In genomic region chr4:62685268-62685667, GRCm38 (mm10) we compare ENCODE assay signal across 10 mouse cellular contexts.
DNase-seq lines count a peak whose midpoint lies in the region; ATAC-seq lines count a peak whose summit lies in the region.
"Had no signal": no experiment of that assay in that cellular context is flagged by ENCODE, and none has a peak within 500 bp of the region (broad histone marks: within the 10 kb centered on the region; RNA-seq: fewer than 3 reads in every experiment).

No protein-coding gene starts in this region.

- H3K36me3 ChIP-seq in heart, embryonic 15.5 days, result 0 out of 2 replicates have a peak, but pooled peaks cover 5% of the 10 kb centered on the region
- H3K36me3 ChIP-seq in limb, embryonic 10.5 days, result peaks cover 23% of the 10 kb centered on the region
- H3K36me3 ChIP-seq in stomach, embryonic 16.5 days (ENCODE audit: control insufficient read depth, insufficient read depth, low read length), result no peaks in the 10 kb centered on the region

- DNase-seq in heart, adult 18-20 months, result no peak
- peak; percentile 78 for DNase-seq in CD4-positive helper T cell, adult 2 months (ENCODE audit: low read depth, low spot score)
- no peak for DNase-seq in limb, embryonic 10.5 days (ENCODE audit: low spot score)
- DNase-seq in frontal cortex, postnatal 10 days (ENCODE audit: low spot score in 2 of 2), result no peak
- no peak for DNase-seq in layer of hippocampus, postnatal 25 days (ENCODE audit: extremely low spot score in 1 of 2, low spot score in 1 of 2)
- no peak for DNase-seq in liver
- DNase-seq: heart, adult 11 months had no signal

- no peak overlapping the region for H3K4me2 ChIP-seq in heart, embryonic 15.5 days
- H3K4me2 ChIP-seq in stomach, embryonic 16.5 days (ENCODE audit: low read depth, low read length), result no peak overlapping the region

- H3K9me3 ChIP-seq in heart, embryonic 15.5 days (replicated peaks), result no peaks in the 10 kb centered on the region
- no peaks in the 10 kb centered on the region for H3K9me3 ChIP-seq in limb, embryonic 10.5 days (replicated peaks)
- H3K9me3 ChIP-seq in stomach, embryonic 16.5 days (replicated peaks; ENCODE audit: control insufficient read depth, low read length), result no peaks in the 10 kb centered on the region

- WGBS in heart, embryonic 15.5 days, result 70% methylated on average over 10 of the region's 10 CpGs
- WGBS in limb, embryonic 10.5 days, result 65% methylated on average over 10 of the region's 10 CpGs
- WGBS in stomach, embryonic 16.5 days, result 71% methylated on average over 10 of the region's 10 CpGs

- 0 out of 2 replicates have a peak overlapping the region, but pooled peaks have one; percentile 11 for H3K27ac ChIP-seq in heart, embryonic 15.5 days
- peak overlapping the region; percentile 75 for H3K27ac ChIP-seq in limb, embryonic 10.5 days
- peak overlapping the region; percentile 46; the same call in 1 of the 2 replicates for H3K27ac ChIP-seq in stomach, embryonic 16.5 days (ENCODE audit: low read length)

- no peak for ATAC-seq in heart, embryonic 15.5 days (replicated peaks; ENCODE audit: insufficient number of reproducible peaks, insufficient read depth, low FRiP score, low read depth)
- no peak for ATAC-seq in stomach, embryonic 16.5 days (ENCODE audit: insufficient read depth, low FRiP score)
- ATAC-seq: forebrain, embryonic 14.5 days had no signal

- H3K9ac ChIP-seq in heart, embryonic 15.5 days, result no peak overlapping the region
- no peak overlapping the region for H3K9ac ChIP-seq in stomach, embryonic 16.5 days (ENCODE audit: low read length)

- H3K4me3 ChIP-seq in heart, embryonic 15.5 days, result no peak overlapping the region
- no peak overlapping the region for H3K4me3 ChIP-seq in limb, embryonic 10.5 days
- H3K4me3 ChIP-seq in stomach, embryonic 16.5 days (replicated peaks; ENCODE audit: low read length), result no peak overlapping the region

- peaks cover 38% of the 10 kb centered on the region for H3K4me1 ChIP-seq in heart, embryonic 15.5 days (replicated peaks)
- H3K4me1 ChIP-seq in limb, embryonic 10.5 days, result peaks cover 45% of the 10 kb centered on the region
- peaks cover 49% of the 10 kb centered on the region for H3K4me1 ChIP-seq in stomach, embryonic 16.5 days (ENCODE audit: control insufficient read depth, insufficient read depth, low read length)

- peaks cover 32% of the 10 kb centered on the region for H3K27me3 ChIP-seq in heart, embryonic 15.5 days
- no peaks in the 10 kb centered on the region for H3K27me3 ChIP-seq in limb, embryonic 10.5 days (ENCODE audit: low read depth, poor library complexity, severe bottlenecking)
- H3K27me3 ChIP-seq in stomach, embryonic 16.5 days (ENCODE audit: control insufficient read depth, insufficient read depth, low read length), result no peaks in the 10 kb centered on the region

Comparison
In these comparisons a context has a peak if more than half of its experiments do, and no peak if none do; other contexts are left out.
1. H3K27ac ChIP-seq: peak in every context shown above with its lines; median percentile 75 in limb, embryonic 10.5 days; 46 in stomach, embryonic 16.5 days; 11 in heart, embryonic 15.5 days.